Mouse (Mus musculus): ENCODE results near the gene Fkbp4.

- no peak for TF ChIP-seq CTCF (IDR thresholded peaks at IDR 0.05; ENCODE audit: low read depth)
- no peak for TF ChIP-seq EP300 (optimal IDR thresholded peaks at IDR 0.05)
Observed at GRCm38 (mm10) chr6:128477495-128477894, 39.0 kb upstream of the Fkbp4 start.
